Mouse (Mus musculus): ENCODE results near the gene Gm10053.

Gene Gm10053

DNA sequence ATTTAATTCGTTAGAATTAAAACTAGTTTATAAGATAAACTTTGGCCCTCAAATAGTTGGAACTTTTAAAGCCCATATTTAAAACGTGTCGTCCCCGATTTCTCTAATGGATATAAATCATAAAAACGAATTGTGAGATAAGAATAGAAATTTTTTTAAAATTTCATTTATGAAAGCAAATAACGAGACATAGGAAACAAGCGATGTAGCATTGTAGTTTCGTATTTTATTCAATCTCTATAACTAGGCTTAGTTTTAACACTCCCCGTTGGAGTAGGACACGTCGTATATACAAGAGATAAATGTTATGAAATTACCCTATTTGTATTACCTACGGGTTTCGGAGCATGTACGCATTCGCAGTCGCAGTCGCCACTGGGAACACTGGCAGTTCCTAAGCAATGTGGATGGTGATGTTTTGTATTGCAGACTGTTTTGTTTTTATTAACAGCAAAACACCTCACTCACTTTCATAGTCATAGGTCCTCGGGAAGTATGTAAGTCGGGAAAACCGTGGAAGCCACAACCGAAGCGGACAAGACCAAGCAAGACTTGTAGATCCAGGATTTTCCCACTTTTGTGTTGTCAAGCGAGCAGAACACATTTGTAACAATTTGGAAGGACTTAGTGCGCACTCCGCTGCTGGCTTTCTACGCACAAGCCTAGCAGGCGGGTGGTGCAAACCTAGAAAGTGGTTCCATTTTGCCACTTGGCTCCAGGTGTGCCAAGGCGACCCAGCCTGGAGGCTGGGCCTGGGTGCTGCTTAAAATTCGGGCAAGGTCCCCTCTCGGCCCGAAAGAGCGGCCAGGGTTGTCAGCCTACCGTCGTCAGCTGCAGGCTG lies 23.5 kb downstream of the Gm10053 start:
- in situ Hi-C loops (cut with MboI; ENCODE audit: low sequenced_read_pairs), result no loop called here

- in situ Hi-C loops (cut with MboI; ENCODE audit: low sequenced_read_pairs), result no loop called here
Measured at GRCm38 (mm10) chr19:24899578-24900544, 24.4 kb downstream of the Gm10053 start.

DNA sequence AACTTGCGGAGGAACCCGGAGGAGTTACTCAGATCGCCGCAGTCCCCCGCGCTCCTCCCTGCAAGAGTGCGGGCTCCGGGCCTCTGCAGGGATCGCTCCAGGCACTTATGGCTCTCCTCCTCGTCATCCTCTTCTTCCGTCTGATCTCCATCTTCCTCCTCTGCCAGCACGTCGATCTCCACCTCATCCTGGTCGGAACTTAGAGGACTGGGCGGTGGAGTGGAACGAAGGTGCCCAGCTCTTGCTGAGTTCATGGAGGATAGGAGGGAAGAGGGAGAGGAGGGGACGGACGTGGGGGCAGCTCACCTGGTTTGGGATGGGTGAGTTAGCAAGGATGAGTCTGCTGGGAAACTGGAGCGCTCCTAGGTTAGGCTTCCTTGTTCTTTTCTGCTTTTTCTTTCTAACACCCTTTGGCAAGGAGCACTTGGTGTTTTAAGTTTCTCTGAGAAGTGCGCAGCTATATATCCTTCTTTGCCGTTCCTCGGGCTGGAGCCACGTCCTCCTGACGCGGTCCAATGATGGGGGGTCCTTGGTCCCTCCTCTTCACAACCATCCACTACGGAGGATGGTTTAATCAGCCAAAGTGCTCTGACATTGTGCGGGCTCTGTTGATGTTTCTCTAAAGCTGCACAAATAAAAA lies 25.2 kb downstream of the Gm10053 start, which contains the start of gene Foxd4:
Gene Foxd4, minus strand, starts transcription at position 617 of the 640 bp plus-strand sequence.
- in situ Hi-C loops (cut with MboI; ENCODE audit: low sequenced_read_pairs), result no loop called here

- in situ Hi-C loops (cut with MboI; ENCODE audit: low sequenced_read_pairs), result no loop called here
Measured at GRCm38 (mm10) chr19:24901666-24902065, 26.2 kb downstream of the Gm10053 start.

- in situ Hi-C loops (cut with MboI; ENCODE audit: low sequenced_read_pairs), result no loop called here
Measured at GRCm38 (mm10) chr19:24902256-24902655, 26.8 kb downstream of the Gm10053 start.

DNA sequence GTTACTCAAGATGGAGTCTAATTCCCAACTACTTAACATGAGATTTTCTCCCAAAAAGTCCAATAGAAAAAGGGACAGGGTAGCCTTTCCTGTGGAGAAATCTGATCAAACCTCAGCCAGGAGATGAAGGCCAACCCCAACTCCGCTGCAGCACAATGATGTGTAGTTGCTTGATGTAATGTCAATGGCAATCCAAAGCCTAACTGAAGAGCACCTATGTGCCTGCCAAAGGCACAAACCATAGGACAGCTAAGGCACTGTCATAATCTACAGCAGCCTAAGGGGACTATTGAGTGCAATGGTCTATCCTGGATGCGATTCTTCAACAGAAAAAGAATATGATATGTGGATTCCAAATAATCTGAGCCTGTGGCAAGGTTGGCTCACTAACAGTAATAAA lies 27.3 kb downstream of the Gm10053 start:
- in situ Hi-C loops (cut with MboI; ENCODE audit: low sequenced_read_pairs), result no loop called here

DNA sequence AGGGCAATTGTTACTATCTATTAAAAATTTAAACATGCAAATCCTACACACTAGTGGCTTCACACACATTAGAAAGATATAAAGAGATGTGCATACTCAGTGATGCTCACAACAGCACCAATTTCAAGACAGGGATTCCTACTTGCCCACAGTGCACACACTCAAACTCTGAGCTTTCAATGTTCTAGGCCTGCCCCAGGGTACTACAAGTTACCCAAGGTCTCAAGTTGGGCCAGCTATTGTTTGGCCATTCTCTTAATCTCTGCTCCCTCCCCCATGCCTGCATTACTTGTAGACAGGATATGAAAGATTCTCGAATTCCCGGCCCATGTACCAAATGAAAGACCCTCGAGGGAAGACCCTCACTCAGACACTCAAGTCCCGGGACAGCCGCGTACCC lies 32.2 kb downstream of the Gm10053 start:
- in situ Hi-C loops (cut with MboI; ENCODE audit: low sequenced_read_pairs), result no loop called here

GRCm38 (mm10) chr19:24908385-24909155 lies 33.1 kb downstream of the Gm10053 start:
- in situ Hi-C loops (cut with MboI; ENCODE audit: low sequenced_read_pairs), result no loop called here

GRCm38 (mm10) chr19:24920866-24921265 lies 45.4 kb downstream of the Gm10053 start:
- in situ Hi-C loops (cut with MboI; ENCODE audit: low sequenced_read_pairs), result no loop called here

Measured in CH12F3 (cell line).